Mouse (Mus musculus): Measurements from ENCODE around the gene Tjp1.

DNA sequence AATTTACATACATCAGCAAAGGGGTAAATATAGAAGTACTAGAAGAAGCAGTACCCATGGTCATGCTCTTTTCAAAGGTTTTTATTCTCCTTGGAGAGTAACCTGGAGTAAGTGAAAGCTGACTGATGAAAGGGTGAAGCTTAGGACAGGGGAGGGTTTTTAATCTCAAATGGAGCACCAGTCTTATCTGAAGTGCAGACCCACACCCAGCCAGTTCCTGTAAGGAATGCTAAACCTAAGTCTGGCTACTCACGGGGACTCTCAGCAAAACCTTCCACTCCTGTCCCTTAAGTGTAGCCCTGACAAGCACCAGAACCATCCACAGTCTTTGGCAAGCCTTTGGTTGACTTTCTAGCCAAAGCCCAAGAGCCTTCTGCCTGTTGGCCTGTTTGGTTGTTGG, 105.1 kb downstream of the Tjp1 start:
- TF ChIP-seq CTCF (IDR thresholded peaks at IDR 0.05; ENCODE audit: low read depth, low read length) (no peak), POLR2A (IDR thresholded peaks at IDR 0.05; ENCODE audit: extremely low read depth, insufficient read depth, low read length) (no peak)

Measured in liver, adult 2 months (tissue).